Mouse (Mus musculus): Measurements from ENCODE around the gene Aadacl4. TPM values are rescaled to one million over a fixed set of nuclear protein-coding genes. Genes with fewer than 3 reads are reported as not detected.
"Not testable (repeated sequence)": the region's sequence is repeated elsewhere in the genome, so short reads cannot be mapped to it uniquely, and the experiment has no call there.

Aadacl4 gene
- total RNA-seq (2021) = not detected
- long read RNA-seq, experiment 1 = 0 reads
- long read RNA-seq, experiment 2 = 0 reads

GRCm38 (mm10) chr4:144613407-144613806 is at the start of gene Aadacl4:
Gene Aadacl4, plus strand, starts transcription at chr4:144613707.
- DNase-seq (ENCODE audit: low spot score in 2 of 2) = no peak

- no peak for DNase-seq (ENCODE audit: low spot score in 2 of 2)
These were observed 48.5 kb upstream of the Aadacl4 start, which contains the start of gene Gm13124 for GRCm38 (mm10) chr4:144565034-144565433. Gene Gm13124, minus strand, starts transcription at chr4:144565134.

GRCm38 (mm10) chr4:144567752-144568151 is 45.8 kb upstream of the Aadacl4 start:
- no peak for DNase-seq (ENCODE audit: low spot score in 2 of 2)

GRCm38 (mm10) chr4:144586207-144586606 is 27.3 kb upstream of the Aadacl4 start:
- not testable (repeated sequence) for DNase-seq (ENCODE audit: low spot score in 2 of 2)

- no peak for DNase-seq (ENCODE audit: low spot score in 2 of 2)
These were observed 20.7 kb upstream of the Aadacl4 start for GRCm38 (mm10) chr4:144592790-144593189.

- no peak for DNase-seq (ENCODE audit: low spot score in 2 of 2)
These were observed 1.1 kb downstream of the Aadacl4 start for GRCm38 (mm10) chr4:144614586-144614985.

GRCm38 (mm10) chr4:144638263-144638662 is 24.8 kb downstream of the Aadacl4 start:
- no peak for DNase-seq (ENCODE audit: low spot score in 2 of 2)

Other genes starting within 250 kb of the Aadacl4 start
- not detected for gene Pramef20, start 235.8 kb upstream of the Aadacl4 start, total RNA-seq (2021)
- gene Pramef12, start 205.2 kb upstream of the Aadacl4 start, total RNA-seq (2021) = not detected
- under 1 TPM in 1 of 2 experiments, not detected in 1; 0.58 TPM for gene 1700012P22Rik, start 174.9 kb upstream of the Aadacl4 start, total RNA-seq (2021)
- gene Gm9944, start 160.4 kb upstream of the Aadacl4 start, total RNA-seq (2021) = not detected
- not detected for gene Aadacl3, start 150.0 kb upstream of the Aadacl4 start, total RNA-seq (2021)
- not detected for gene 9430007A20Rik, start 93.9 kb upstream of the Aadacl4 start, total RNA-seq (2021)
- not detected for gene Gm13124, start 48.6 kb upstream of the Aadacl4 start, total RNA-seq (2021)
- not detected for gene Gm436, start 72.7 kb downstream of the Aadacl4 start, total RNA-seq (2021)
- gene Gm13178, start 107.7 kb downstream of the Aadacl4 start, total RNA-seq (2021) = not detected
- not detected for gene Gm438, start 172.9 kb downstream of the Aadacl4 start, total RNA-seq (2021)